Mouse (Mus musculus) B cell, adult 2 months (primary cell): ENCODE data around the gene Sft2d1.
A peak's percentile ranks its signal among the peaks of the same experiment; 100 is the strongest.

Experiments used
- DNase-seq, 2 experiments: peaks; one replicate each; pipeline ENCODE4 v3.0.0; 2022

Gene Sft2d1

GRCm38 (mm10) chr17:8367514-8368480, 56.9 kb downstream of the Sft2d1 start:
- no peak for DNase-seq

- DNase-seq: no peak
Measured at GRCm38 (mm10) chr17:8368570-8368969, 57.7 kb downstream of the Sft2d1 start.

- DNase-seq: no peak
Measured at GRCm38 (mm10) chr17:8369171-8369570, 58.3 kb downstream of the Sft2d1 start.

- DNase-seq: no peak
Measured at GRCm38 (mm10) chr17:8370634-8371229, 59.8 kb downstream of the Sft2d1 start.

- DNase-seq: peak; percentile 39 to 43
Measured at GRCm38 (mm10) chr17:8371834-8372233, 60.9 kb downstream of the Sft2d1 start.

- DNase-seq: peak; percentile 85 to 86
Measured at GRCm38 (mm10) chr17:8372286-8373046, 61.6 kb downstream of the Sft2d1 start.
